Mouse (Mus musculus) C2C12 (cell line): ENCODE measurements around the gene Crygn.

Experiments used
- CEBPB ChIP-seq: IDR thresholded peaks from one replicate; pipeline ENCODE4 v1.6.1; 2011; ENCODE audit warnings: low read depth, mild to moderate bottlenecking, control low read depth, moderate library complexity
- CTCF ChIP-seq: IDR thresholded peaks from one replicate; pipeline ENCODE4 v1.5.1; 2011; ENCODE audit not compliant: control insufficient read depth, insufficient read depth, insufficient read length
- FOSL1 ChIP-seq: IDR thresholded peaks from one replicate; pipeline ENCODE4 v1.8.0; 2011; ENCODE audit warnings: mild to moderate bottlenecking, low read length; ENCODE audit not compliant: poor library complexity, insufficient read depth, severe bottlenecking
- MAX ChIP-seq: IDR thresholded peaks from one replicate; pipeline ENCODE4 v1.6.1; 2011; ENCODE audit warnings: mild to moderate bottlenecking, control low read depth
- MYOD1 ChIP-seq: IDR thresholded peaks from one replicate; pipeline ENCODE4 v1.6.1; 2011; ENCODE audit warnings: low read depth; ENCODE audit not compliant: control insufficient read depth, insufficient read length
- USF1 ChIP-seq: IDR thresholded peaks from one replicate; pipeline ENCODE4 v1.6.1; 2011; ENCODE audit warnings: low read depth, mild to moderate bottlenecking, control low read depth, moderate library complexity

GRCm38 (mm10) chr5:24711615-24712014, 46.2 kb downstream of the Crygn start:
- TF ChIP-seq CTCF, result no peak
- TF ChIP-seq FOSL1, result no peak
- no peak for TF ChIP-seq USF1
- TF ChIP-seq MAX, result no peak
- TF ChIP-seq CEBPB, result no peak
- no peak for TF ChIP-seq MYOD1
